In genomic region chr1:66221497-66221896, GRCm38 (mm10) we compare ENCODE assay signal across 15 mouse cellular contexts. TPM values are rescaled to one million over a fixed set of nuclear protein-coding genes. Genes with fewer than 3 reads are reported as not detected.
DNase-seq lines count a peak whose midpoint lies in the region; ATAC-seq and TF ChIP-seq lines count a peak whose summit lies in the region.
"Had no signal": no experiment of that assay in that cellular context is flagged by ENCODE, and none has a peak within 500 bp of the region (broad histone marks: within the 10 kb centered on the region; RNA-seq: fewer than 3 reads in every experiment).

No protein-coding gene starts in this region.

- H3K4me3 ChIP-seq in kidney, embryonic 16.5 days (ENCODE audit: low read length), result no peak overlapping the region
- no peak overlapping the region for H3K4me3 ChIP-seq in lung, postnatal 0 days (ENCODE audit: low read depth, low read length)
- H3K4me3 ChIP-seq: embryonic facial prominence, embryonic 12.5 days; heart, embryonic 15.5 days had no signal

- H3K4me1 ChIP-seq in kidney, embryonic 16.5 days (ENCODE audit: insufficient read depth, low read length), result no peaks in the 10 kb centered on the region
- no peaks in the 10 kb centered on the region for H3K4me1 ChIP-seq in lung, postnatal 0 days (ENCODE audit: insufficient read depth, low read depth, low read length)
- H3K4me1 ChIP-seq: embryonic facial prominence, embryonic 12.5 days; heart, embryonic 15.5 days had no signal

- H3K27me3 ChIP-seq in kidney, embryonic 16.5 days (ENCODE audit: insufficient read depth, low read length), result no peaks in the 10 kb centered on the region
- H3K27me3 ChIP-seq in lung, postnatal 0 days (replicated peaks; ENCODE audit: insufficient read depth, low read length), result no peaks in the 10 kb centered on the region
- H3K27me3 ChIP-seq: embryonic facial prominence, embryonic 12.5 days; heart, embryonic 15.5 days; Patski had no signal

- no peak overlapping the region for H3K9ac ChIP-seq in kidney, embryonic 16.5 days (replicated peaks; ENCODE audit: low read length)
- no peak overlapping the region for H3K9ac ChIP-seq in lung, postnatal 0 days (replicated peaks; ENCODE audit: low read depth)
- H3K9ac ChIP-seq: embryonic facial prominence, embryonic 12.5 days; heart, embryonic 15.5 days; liver, embryonic 14.5 days had no signal

- H3K27ac ChIP-seq in kidney, embryonic 16.5 days (ENCODE audit: low read length), result no peak overlapping the region
- no peak overlapping the region for H3K27ac ChIP-seq in lung, postnatal 0 days (ENCODE audit: low read length)
- H3K27ac ChIP-seq: embryonic facial prominence, embryonic 12.5 days; heart, embryonic 15.5 days; liver, embryonic 14.5 days had no signal

- no peak overlapping the region for H3K4me2 ChIP-seq in kidney, embryonic 16.5 days (replicated peaks; ENCODE audit: low read depth, low read length)
- H3K4me2 ChIP-seq in lung, postnatal 0 days (replicated peaks; ENCODE audit: low read depth, low read length), result no peak overlapping the region
- H3K4me2 ChIP-seq: embryonic facial prominence, embryonic 12.5 days; heart, embryonic 15.5 days had no signal

- no peak for TF ChIP-seq CTCF in lung, postnatal 0 days (IDR thresholded peaks at IDR 0.05)

- H3K9me3 ChIP-seq in kidney, embryonic 16.5 days (ENCODE audit: low read length), result no peaks in the 10 kb centered on the region
- H3K9me3 ChIP-seq in lung, postnatal 0 days (ENCODE audit: low read length), result no peaks in the 10 kb centered on the region
- H3K9me3 ChIP-seq: embryonic facial prominence, embryonic 12.5 days; heart, embryonic 15.5 days had no signal

- H3K36me3 ChIP-seq in kidney, embryonic 16.5 days (ENCODE audit: insufficient read depth, low read length), result no peaks in the 10 kb centered on the region
- no peaks in the 10 kb centered on the region for H3K36me3 ChIP-seq in lung, postnatal 0 days (ENCODE audit: insufficient read depth, low read length)
- H3K36me3 ChIP-seq: embryonic facial prominence, embryonic 12.5 days; heart, embryonic 15.5 days had no signal

- DNase-seq in kidney, adult 9 months, result no peak
- DNase-seq in retina, postnatal 1 day, result peak; percentile 67
- DNase-seq in retina, embryonic 14.5 days (ENCODE audit: low spot score), result no peak
- peak; percentile 61 to 72 for DNase-seq in cerebellum, postnatal 25 days
- no peak for DNase-seq in lung, postnatal 0 days (ENCODE audit: low spot score)
- no peak for DNase-seq in spleen, postnatal 10 days (ENCODE audit: low spot score in 2 of 2)
- DNase-seq: kidney, postnatal 14 days; right cerebral cortex, postnatal 4 days; thymus, postnatal 14 days had no signal

- ATAC-seq in kidney, embryonic 16.5 days (ENCODE audit: low FRiP score, low TSS enrichment), result peak; percentile 35; the same call in 1 of the 2 replicates
- no peak for ATAC-seq in lung, postnatal 0 days
- ATAC-seq: inflammation-experienced regulatory T-cells, adult 6 months; Patski had no signal

- no peak for TF ChIP-seq EP300 in lung, postnatal 0 days (IDR thresholded peaks at IDR 0.05)

- WGBS in kidney, embryonic 16.5 days, result 48% methylated on average over 4 of the region's 4 CpGs
- WGBS in lung, postnatal 0 days, result 66% methylated on average over 4 of the region's 4 CpGs

RNA-seq across cellular contexts. Expression of gene Map2, which starts 46.4 kb away (rescaled TPM):
- polyA plus RNA-seq in kidney, embryonic 16.5 days (2015; fragmentation: Nextera tagmentation; extraction: Ambion mirVana), result 6.9 and 8.2 TPM in 2 replicates
- 2.1 and 3.8 TPM in 2 replicates for polyA plus RNA-seq in lung, postnatal 0 days (2015; fragmentation: Nextera tagmentation; extraction: Ambion mirVana)

Comparison
In these comparisons a context has a peak if more than half of its experiments do, and no peak if none do; other contexts are left out.
1. DNase-seq: peak in retina, postnatal 1 day (single experiment) and cerebellum, postnatal 25 days (2 of 2); none in kidney, adult 9 months (single experiment), retina, embryonic 14.5 days (single experiment), lung, postnatal 0 days (single experiment) and spleen, postnatal 10 days (0 of 2).